Mouse (Mus musculus) C2C12 (cell line): ENCODE data around the gene Klk7. TPM values are rescaled to one million over a fixed set of nuclear protein-coding genes. Genes with fewer than 3 reads are reported as not detected.

ENCODE experiments used
- H3K27me3 ChIP-seq: one replicate; pipeline ENCODE4 v1.6.1; 2011; ENCODE audit not compliant: control insufficient read depth, insufficient read depth, insufficient read length
- H3K36me3 ChIP-seq: one replicate; pipeline ENCODE4 v1.6.1; 2011; ENCODE audit not compliant: control insufficient read depth, insufficient read depth
- H3K4me3 ChIP-seq: one replicate; pipeline ENCODE4 v1.5.1; 2011; ENCODE audit warnings: mild to moderate bottlenecking, control low read depth; ENCODE audit not compliant: poor library complexity, insufficient read depth, severe bottlenecking
- H3K79me2 ChIP-seq: one replicate; pipeline ENCODE4 v1.6.1; 2011; ENCODE audit not compliant: control insufficient read depth, insufficient read depth
- H3K79me3 ChIP-seq: one replicate; pipeline ENCODE4 v1.6.1; 2011; ENCODE audit warnings: low read depth, control low read depth
- H3ac ChIP-seq: one replicate; pipeline ENCODE3; 2011; ENCODE audit warnings: low read depth; ENCODE audit not compliant: control insufficient read depth, insufficient read length
- CEBPB ChIP-seq: IDR thresholded peaks from one replicate; pipeline ENCODE4 v1.6.1; 2011; ENCODE audit warnings: low read depth, mild to moderate bottlenecking, control low read depth, moderate library complexity
- CTCF ChIP-seq: IDR thresholded peaks from one replicate; pipeline ENCODE4 v1.5.1; 2011; ENCODE audit not compliant: control insufficient read depth, insufficient read depth, insufficient read length
- FOSL1 ChIP-seq: IDR thresholded peaks from one replicate; pipeline ENCODE4 v1.8.0; 2011; ENCODE audit warnings: mild to moderate bottlenecking, low read length; ENCODE audit not compliant: poor library complexity, insufficient read depth, severe bottlenecking
- MAX ChIP-seq: IDR thresholded peaks from one replicate; pipeline ENCODE4 v1.6.1; 2011; ENCODE audit warnings: mild to moderate bottlenecking, control low read depth
- MYOD1 ChIP-seq: IDR thresholded peaks from one replicate; pipeline ENCODE4 v1.6.1; 2011; ENCODE audit warnings: low read depth; ENCODE audit not compliant: control insufficient read depth, insufficient read length
- MYOG ChIP-seq: IDR thresholded peaks from one replicate; pipeline ENCODE4 v1.6.1; 2011; ENCODE audit not compliant: control insufficient read depth, insufficient read length; ENCODE audit errors: extremely low read depth
- USF1 ChIP-seq: IDR thresholded peaks from one replicate; pipeline ENCODE4 v1.6.1; 2011; ENCODE audit warnings: low read depth, mild to moderate bottlenecking, control low read depth, moderate library complexity
- long read RNA-seq, 2 experiments: library from polyadenylated mRNA; unstranded; transcript quantifications; one replicate each; pipeline ENCODE4 v2.0.0; 2019 to 2020
- polyA plus RNA-seq: library from polyadenylated mRNA; unstranded; fragments of >200 nt; fragmentation: generic; extraction: Trizol; gene quantifications from one replicate; pipeline ENCODE4 v1.2.1, GENCODE M21; 2012; ENCODE audit warnings: missing spikeins

The Klk7 gene
- polyA plus RNA-seq, result not detected
- long read RNA-seq, experiment 1, result 0 reads
- long read RNA-seq, experiment 2, result 0 reads

- Histone ChIP-seq H3K36me3 (no peaks in the 10 kb centered on the region), H3K4me3 (no peak within 1 kb of the TSS), H3K79me2 (no peaks in the 10 kb centered on the region), H3K79me3 (no peaks in the 10 kb centered on the region), H3K27me3 (peaks cover 20% of the 10 kb centered on the region), H3ac (no peak within 1 kb of the TSS)
- no peak for TF ChIP-seq USF1
Observed at GRCm38 (mm10) chr7:43810994-43811393, at the start of gene Klk7. Gene Klk7, plus strand, starts transcription at chr7:43811294.

GRCm38 (mm10) chr7:43766484-43766883 lies 44.6 kb upstream of the Klk7 start:
- Histone ChIP-seq H3K4me3 (no peak overlapping the region), H3ac (no peak overlapping the region), H3K79me3 (no peaks in the 10 kb centered on the region), H3K79me2 (no peaks in the 10 kb centered on the region), H3K36me3 (no peaks in the 10 kb centered on the region), H3K27me3 (no peaks in the 10 kb centered on the region)
- TF ChIP-seq CTCF, result no peak
- no peak for TF ChIP-seq CEBPB
- no peak for TF ChIP-seq FOSL1
- TF ChIP-seq MAX, result no peak
- no peak for TF ChIP-seq MYOG
- no peak for TF ChIP-seq USF1
- no peak for TF ChIP-seq MYOD1

GRCm38 (mm10) chr7:43768597-43768996 lies 42.5 kb upstream of the Klk7 start, which contains the start of gene Klk12:
Gene Klk12, plus strand, starts transcription at chr7:43768897.
- TF ChIP-seq MAX (no peak), FOSL1 (no peak), CEBPB (no peak), CTCF (no peak)
- no peak within 1 kb of the TSS for H3K4me3 ChIP-seq
- no peaks in the 10 kb centered on the region for H3K27me3 ChIP-seq
- no peaks in the 10 kb centered on the region for H3K36me3 ChIP-seq
- no peak within 1 kb of the TSS for H3ac ChIP-seq
- no peaks in the 10 kb centered on the region for H3K79me2 ChIP-seq
- H3K79me3 ChIP-seq, result no peaks in the 10 kb centered on the region

GRCm38 (mm10) chr7:43769636-43770035 lies 41.5 kb upstream of the Klk7 start:
- Histone ChIP-seq H3K27me3 (no peaks in the 10 kb centered on the region), H3K36me3 (no peaks in the 10 kb centered on the region), H3K4me3 (no peak overlapping the region), H3K79me3 (no peaks in the 10 kb centered on the region), H3ac (no peak overlapping the region), H3K79me2 (no peaks in the 10 kb centered on the region)
- no peak for TF ChIP-seq FOSL1
- TF ChIP-seq MYOD1, result no peak
- no peak for TF ChIP-seq MYOG
- no peak for TF ChIP-seq USF1
- no peak for TF ChIP-seq CEBPB
- no peak for TF ChIP-seq MAX
- TF ChIP-seq CTCF, result no peak

GRCm38 (mm10) chr7:43770701-43771100 lies 40.4 kb upstream of the Klk7 start:
- no peaks in the 10 kb centered on the region for H3K36me3 ChIP-seq
- no peak overlapping the region for H3K4me3 ChIP-seq
- no peaks in the 10 kb centered on the region for H3K79me2 ChIP-seq
- H3K27me3 ChIP-seq, result no peaks in the 10 kb centered on the region
- no peak for TF ChIP-seq MYOG
- no peak for TF ChIP-seq MAX
- no peak for TF ChIP-seq MYOD1
- TF ChIP-seq FOSL1, result no peak
- no peak overlapping the region for H3ac ChIP-seq
- H3K79me3 ChIP-seq, result no peaks in the 10 kb centered on the region

GRCm38 (mm10) chr7:43771916-43772315 lies 39.2 kb upstream of the Klk7 start:
- Histone ChIP-seq H3ac (no peak overlapping the region), H3K79me2 (no peaks in the 10 kb centered on the region), H3K79me3 (no peaks in the 10 kb centered on the region), H3K27me3 (no peaks in the 10 kb centered on the region), H3K36me3 (no peaks in the 10 kb centered on the region), H3K4me3 (no peak overlapping the region)
- TF ChIP-seq CEBPB (no peak), MYOD1 (no peak), MYOG (no peak), MAX (no peak), FOSL1 (no peak), USF1 (no peak), CTCF (no peak)
